Mouse (Mus musculus) megakaryocyte, embryonic 14.5 days (primary cell): ENCODE measurements at regions not wholly inside any gene's neighbourhood (a gene's known extent, or its start where the extent isn't known, plus 50 kb on each side); places are given as distances from the start of the nearest gene placed in this dataset.

ENCODE experiments used
- FLI1 ChIP-seq: IDR thresholded peaks from 2 replicates; pipeline ENCODE4 v1.6.1; 2012; ENCODE audit warnings: low read length, inconsistent platforms, mixed read lengths
- GATA1 ChIP-seq: IDR thresholded peaks from 3 replicates; pipeline ENCODE4 v1.6.1; 2012; ENCODE audit warnings: mixed read lengths, low read length, inconsistent platforms, borderline replicate concordance

- TF ChIP-seq GATA1: no peak
- TF ChIP-seq FLI1: no peak
Observed at GRCm38 (mm10) chr3:57990738-57991137, 142.9 kb upstream of the Pfn2 start.
